Mouse (Mus musculus) gastrocnemius, adult 2 months (tissue): ENCODE results near the gene Mgat3. TPM values are rescaled to one million over a fixed set of nuclear protein-coding genes. Genes with fewer than 3 reads are reported as not detected.

Source experiments
- DNase-seq: peaks from one replicate; pipeline ENCODE4 v3.0.0; 2022
- H3K27ac ChIP-seq: fragments of 200-600 bp; 2 replicates; pipeline ENCODE4 v1.8.1; 2022; ENCODE audit warnings: mild to moderate bottlenecking
- H3K4me3 ChIP-seq: fragments of 200-600 bp; 2 replicates; pipeline ENCODE4 v1.8.1; 2022; ENCODE audit warnings: mild to moderate bottlenecking, moderate library complexity
- CTCF ChIP-seq: fragments of 200-600 bp; IDR thresholded peaks from 2 replicates; pipeline ENCODE4 v1.8.1; 2022; ENCODE audit warnings: antibody characterized with exemption, mild to moderate bottlenecking, moderate library complexity
- intact Hi-C: fragments of 180-260 bp; cut with DNase I; formaldehyde crosslinking; loops from one replicate; pipeline ENCODE4 v1.15.1; 2025
- total RNA-seq, 2 experiments: library from RNA; stranded (reverse); gene quantifications; 2 replicates each; pipeline ENCODE4 v1.2.3; 2021

The Mgat3 gene
- total RNA-seq, 2 experiments from 2014 or later, result 0.61 to 0.78 TPM

DNA sequence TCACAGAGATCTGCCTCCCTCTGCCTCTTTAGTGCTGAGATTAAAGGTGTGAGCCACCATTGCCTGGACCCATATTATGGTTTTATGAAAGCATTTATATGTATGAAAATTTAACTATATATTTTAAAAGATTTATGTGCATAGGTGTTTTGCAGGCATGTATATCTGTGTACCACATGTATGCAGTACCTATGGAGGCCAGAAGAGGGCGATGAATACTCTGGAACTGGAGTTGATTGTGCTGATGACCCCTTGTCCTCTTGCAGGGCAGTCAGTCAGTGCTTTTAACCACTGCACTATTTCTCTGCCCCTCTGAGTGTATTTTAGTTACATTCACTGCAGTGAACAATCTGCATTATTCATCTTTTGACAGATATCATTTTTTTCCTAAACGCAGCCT, 52.3 kb downstream of the Mgat3 start:
- intact Hi-C loops, result loop anchor here (1.0 to 5.0 kb wide), 2 partner anchors 36 to 133 kb away; partner anchors contain the start of genes Rpl3 and Syngr1
- no peak overlapping the region for H3K4me3 ChIP-seq
- peak; percentile 58 for DNase-seq
- TF ChIP-seq CTCF, result peak; percentile 66
- H3K27ac ChIP-seq, result no peak overlapping the region

DNA sequence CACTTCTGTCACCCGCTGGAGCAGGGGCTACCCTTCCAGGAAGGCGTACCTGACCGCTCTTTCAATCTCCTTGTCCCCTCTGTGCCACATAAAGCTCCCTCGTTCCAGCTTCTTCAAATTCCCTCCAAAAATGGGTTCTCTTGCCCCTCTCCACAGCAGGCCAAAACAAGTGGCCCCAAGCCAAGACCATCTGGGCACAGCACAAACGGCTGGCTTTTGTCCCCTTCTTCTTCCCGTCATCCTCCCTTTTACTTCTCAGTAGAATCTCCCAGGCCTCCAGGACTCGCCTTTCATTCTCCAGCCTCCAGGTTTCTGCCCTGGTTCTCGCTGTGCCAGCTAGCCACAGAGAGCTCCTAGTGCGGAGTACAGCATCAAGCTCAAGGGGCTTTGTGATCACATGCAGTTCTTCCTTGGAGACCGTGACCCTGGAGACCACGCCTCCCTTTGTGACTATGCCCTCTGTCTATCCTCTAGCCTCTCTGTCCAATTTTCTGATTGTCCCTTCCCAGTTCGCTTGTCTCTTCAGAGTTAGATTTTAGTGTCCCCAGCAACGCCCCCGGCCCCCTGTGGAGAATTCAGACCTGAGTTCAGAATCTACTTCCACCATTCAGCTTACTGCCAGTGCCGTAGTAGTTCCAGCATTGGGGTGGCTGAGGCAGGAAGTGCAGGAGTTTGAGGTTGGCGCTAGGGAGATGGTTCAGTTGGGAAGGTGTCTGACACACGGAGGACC, 54.7 kb downstream of the Mgat3 start:
- no peak for DNase-seq
- no peak for TF ChIP-seq CTCF

DNA sequence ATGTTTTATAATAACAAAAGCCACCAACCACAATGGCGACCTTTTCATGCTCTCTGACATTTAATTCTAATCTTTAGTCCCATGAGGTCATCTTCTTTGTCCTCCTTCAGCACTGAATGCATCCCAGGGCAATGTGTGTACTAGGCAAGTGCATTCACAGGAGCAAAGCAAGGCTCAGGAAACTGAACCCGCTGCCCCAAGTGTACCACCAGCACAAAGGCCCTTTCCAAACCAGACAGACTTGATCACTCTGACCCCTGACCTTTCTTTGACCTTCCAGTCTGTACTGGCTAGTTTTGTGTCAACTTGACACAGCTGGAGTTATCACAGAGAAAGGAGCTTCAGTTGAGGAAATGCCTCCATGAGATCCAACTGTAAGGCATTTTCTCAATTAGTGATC, 58.8 kb downstream of the Mgat3 start:
- Histone ChIP-seq H3K4me3 (no peak overlapping the region), H3K27ac (no peak overlapping the region)
- no peak for DNase-seq
- intact Hi-C loops, result loop anchor here (10.0 kb wide), 1 partner anchor 288 kb away; no protein-coding TSS in a partner anchor
- TF ChIP-seq CTCF, result no peak

More for the DNA sequence above, 54.7 kb downstream of the Mgat3 start:
- intact Hi-C loops, result loop anchor here (5.0 kb wide), 1 partner anchor 136 kb away; the partner anchor contains the start of genes Rpl3 and Syngr1
- Histone ChIP-seq H3K27ac (no peak overlapping the region), H3K4me3 (no peak overlapping the region)

DNA sequence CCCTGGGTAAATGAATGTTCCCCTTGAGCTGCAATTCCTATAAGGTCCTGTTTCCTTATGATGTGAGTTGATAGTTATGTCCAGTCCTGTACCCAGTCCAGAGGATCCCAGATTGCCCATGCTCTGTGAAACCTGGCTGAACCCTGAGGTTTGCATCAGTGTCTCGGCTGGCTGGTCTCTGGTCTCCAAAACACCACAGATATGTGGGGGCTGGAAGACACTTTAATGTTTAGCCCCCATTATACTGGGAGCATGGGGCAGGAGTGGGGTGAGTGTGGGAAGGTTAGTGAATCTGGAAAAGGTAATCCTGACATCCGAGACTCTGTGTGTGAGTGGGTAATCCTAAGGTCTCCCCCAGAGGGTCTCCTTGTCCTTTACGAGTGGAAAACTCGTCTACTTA, 59.5 kb downstream of the Mgat3 start:
- peak overlapping the region; percentile 99 for H3K4me3 ChIP-seq
- no peak for DNase-seq
- intact Hi-C loops, result loop anchor here (10.0 kb wide), 1 partner anchor 288 kb away; no protein-coding TSS in a partner anchor
- no peak for TF ChIP-seq CTCF
- H3K27ac ChIP-seq, result peak overlapping the region; percentile 91

DNA sequence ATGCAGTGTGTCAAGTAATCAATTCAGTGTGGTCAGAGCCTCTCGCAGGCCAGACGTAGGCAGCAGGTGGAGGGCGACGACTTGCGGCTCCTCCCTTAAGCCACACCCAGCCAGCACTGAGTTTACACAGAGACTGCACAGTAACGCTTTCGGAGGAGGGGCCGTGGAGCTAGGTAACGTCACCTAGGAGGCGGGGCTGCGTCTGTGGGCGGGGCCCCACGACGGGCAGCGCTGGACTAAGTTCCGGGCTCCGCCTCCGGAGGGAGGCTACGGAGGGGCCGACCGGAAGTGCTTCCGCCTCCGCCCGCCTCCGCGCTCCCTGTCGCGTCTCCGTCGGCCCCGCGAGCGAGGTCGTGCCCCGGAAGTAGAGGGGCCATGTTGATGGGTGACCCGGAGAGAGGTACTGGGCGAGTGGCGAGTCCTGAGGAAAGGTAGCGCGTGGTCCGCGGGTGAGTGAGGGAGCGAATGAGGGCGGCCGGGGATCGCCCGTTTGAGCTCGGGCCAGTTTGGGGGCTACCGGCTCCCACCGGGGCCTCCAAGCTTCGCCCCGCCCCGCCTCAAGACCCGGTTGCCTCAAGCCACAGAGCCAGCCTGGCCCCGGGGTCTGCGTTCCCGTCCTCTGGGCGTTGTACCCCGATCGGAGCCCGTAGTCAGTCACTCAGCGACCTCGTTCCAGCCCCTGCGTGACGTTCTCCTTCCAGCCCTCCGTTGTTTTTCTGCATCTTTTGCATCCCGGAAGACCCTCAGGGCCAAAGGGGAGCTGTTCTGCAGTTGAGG, 60.4 kb downstream of the Mgat3 start, which contains the start of gene Mief1:
Gene Mief1 (plus strand): TSS at position 286 of the 777 bp plus-strand sequence.
- DNase-seq, result peak; percentile 99
- H3K27ac ChIP-seq, result peak within 1 kb of the TSS; percentile 91
- intact Hi-C loops, result loop anchor here (2.0 to 10.0 kb wide), 2 partner anchors 21 to 289 kb away; partner anchors contain the start of gene Atf4
- TF ChIP-seq CTCF, result no peak; the same call in 1 of the 2 replicates
- peak within 1 kb of the TSS; percentile 99 for H3K4me3 ChIP-seq

DNA sequence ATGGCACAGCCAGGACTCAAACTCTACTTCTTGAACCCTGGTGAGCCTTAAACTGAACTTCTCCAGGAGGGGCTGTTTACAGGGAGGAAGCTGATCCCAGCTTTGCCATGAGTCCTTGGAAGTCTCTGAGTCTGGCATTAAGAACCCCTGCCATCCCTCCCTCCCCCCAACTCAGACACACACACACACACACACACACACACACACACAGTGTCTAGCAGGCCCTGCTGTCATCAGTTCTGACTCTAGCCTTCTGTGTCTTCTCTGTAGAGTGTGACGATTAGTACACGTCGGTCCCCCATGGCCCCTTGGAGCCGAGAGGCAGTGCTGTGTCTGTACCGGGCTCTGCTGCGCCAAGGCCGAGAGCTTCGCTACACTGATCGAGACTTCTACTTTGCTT, 62.0 kb downstream of the Mgat3 start, which contains the start of gene AC140267.1:
Gene AC140267.1 (plus strand): TSS at position 301 of the 400 bp plus-strand sequence.
- peak within 1 kb of the TSS; percentile 99 for H3K4me3 ChIP-seq
- intact Hi-C loops, result loop anchor here (2.0 to 10.0 kb wide), 2 partner anchors 19 to 291 kb away; partner anchors contain the start of gene Atf4
- no peak for DNase-seq
- H3K27ac ChIP-seq, result peak within 1 kb of the TSS; percentile 91
- TF ChIP-seq CTCF, result no peak

DNA sequence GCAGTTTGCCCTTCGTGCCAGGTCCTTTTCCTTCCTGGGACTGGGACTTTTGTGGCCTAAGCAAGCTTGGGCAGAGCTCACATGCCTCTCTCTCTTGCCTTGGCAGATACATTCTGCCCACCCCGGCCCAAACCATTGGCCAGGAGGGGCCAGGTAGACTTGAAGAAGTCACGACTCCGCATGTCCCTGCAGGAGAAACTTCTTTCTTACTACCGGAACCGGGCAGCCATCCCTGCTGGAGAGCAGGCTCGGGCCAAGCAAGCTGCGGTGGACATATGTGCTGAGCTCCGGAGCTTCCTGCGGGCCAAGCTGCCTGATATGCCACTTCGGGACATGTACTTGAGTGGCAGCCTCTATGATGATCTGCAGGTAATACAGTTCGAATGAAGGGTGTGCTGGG, 74.6 kb downstream of the Mgat3 start:
- TF ChIP-seq CTCF, result no peak
- intact Hi-C loops, result no loop called here
- DNase-seq, result no peak
- Histone ChIP-seq H3K4me3 (no peak overlapping the region), H3K27ac (no peak overlapping the region)

DNA sequence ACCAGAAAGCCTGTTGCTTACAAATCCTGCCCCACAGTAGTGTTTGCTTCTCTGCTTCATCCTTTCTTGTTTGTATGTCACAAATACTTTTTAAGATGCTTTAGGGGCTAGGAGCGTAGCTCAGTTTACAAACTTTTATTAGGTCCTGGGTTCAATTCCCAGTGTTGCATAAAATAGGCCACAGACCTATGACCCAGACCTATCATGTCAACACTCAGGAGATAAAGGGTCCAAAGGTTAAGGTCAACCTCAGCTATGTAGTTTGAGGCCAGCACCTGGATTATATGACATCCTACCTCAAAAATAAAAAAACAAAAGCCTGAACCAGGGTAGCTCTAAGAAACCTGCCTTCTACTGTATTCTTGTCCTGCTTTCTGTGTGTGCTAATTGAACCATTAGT, 75.1 kb downstream of the Mgat3 start:
- no peak overlapping the region for H3K27ac ChIP-seq
- H3K4me3 ChIP-seq, result no peak overlapping the region
- no peak for DNase-seq
- no peak for TF ChIP-seq CTCF
- intact Hi-C loops, result no loop called here

DNA sequence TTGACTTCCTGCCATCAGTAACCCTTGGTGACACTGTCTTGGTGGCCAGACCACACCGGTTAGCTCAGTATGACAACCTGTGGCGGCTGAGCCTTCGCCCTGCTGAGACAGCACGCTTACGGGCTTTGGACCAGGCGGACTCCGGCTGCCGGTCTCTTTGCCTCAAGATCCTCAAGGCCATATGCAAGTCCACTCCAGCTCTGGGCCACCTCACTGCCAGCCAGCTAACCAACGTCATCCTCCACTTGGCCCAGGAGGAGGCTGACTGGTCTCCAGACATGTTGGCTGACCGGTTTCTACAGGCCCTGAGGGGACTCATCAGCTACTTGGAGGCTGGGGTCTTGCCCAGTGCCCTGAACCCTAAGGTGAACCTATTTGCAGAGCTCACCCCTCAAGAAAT, 76.2 kb downstream of the Mgat3 start:
- TF ChIP-seq CTCF, result no peak
- no peak overlapping the region for H3K27ac ChIP-seq
- no peak overlapping the region for H3K4me3 ChIP-seq
- intact Hi-C loops, result no loop called here
- no peak for DNase-seq

DNA sequence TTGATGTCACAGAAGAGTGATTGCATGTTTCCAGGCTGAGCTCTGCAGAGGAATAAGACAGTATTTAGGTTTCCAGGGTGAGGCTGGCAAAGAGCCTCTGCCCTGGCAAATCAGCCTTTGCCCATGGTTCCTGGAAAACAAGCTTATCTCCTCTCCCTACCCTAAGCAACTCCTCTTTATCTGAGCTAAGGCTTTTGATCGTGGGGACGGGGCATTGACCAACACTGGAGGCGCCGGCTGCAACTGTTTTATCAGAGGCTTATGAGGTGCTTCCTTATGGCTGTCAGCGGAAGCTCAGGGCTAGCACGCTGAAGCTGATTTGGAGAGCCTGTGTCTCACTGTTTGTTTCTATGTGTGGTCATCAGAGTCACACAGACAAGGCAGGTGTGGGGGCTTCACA, 77.1 kb downstream of the Mgat3 start:
- peak overlapping the region; percentile 63; the same call in 1 of the 2 replicates for H3K27ac ChIP-seq
- H3K4me3 ChIP-seq, result no peak overlapping the region
- no peak for TF ChIP-seq CTCF
- intact Hi-C loops, result no loop called here
- no peak for DNase-seq

DNA sequence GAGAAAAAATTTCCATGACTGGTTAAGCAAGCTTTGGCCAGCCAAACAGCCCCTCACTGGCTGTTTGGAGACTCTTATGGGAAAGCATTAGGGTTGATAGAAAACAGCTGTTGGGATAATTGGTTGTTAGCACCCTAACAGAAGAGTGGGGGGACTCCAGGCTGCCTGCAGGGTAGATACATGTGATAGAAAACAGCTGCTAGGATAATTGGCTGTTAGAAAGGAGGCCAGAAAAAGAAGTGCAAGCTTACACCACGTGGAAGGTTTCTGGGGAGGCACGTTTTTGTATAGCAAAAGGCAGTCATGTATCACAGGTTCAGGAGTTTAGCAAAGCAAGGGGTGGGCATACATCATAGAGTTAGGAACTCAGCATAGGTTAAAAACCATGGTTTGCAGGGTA, 80.0 kb downstream of the Mgat3 start:
- DNase-seq, result no peak
- TF ChIP-seq CTCF, result no peak
- intact Hi-C loops, result no loop called here
- H3K27ac ChIP-seq, result peak overlapping the region; percentile 99
- H3K4me3 ChIP-seq, result no peak overlapping the region

DNA sequence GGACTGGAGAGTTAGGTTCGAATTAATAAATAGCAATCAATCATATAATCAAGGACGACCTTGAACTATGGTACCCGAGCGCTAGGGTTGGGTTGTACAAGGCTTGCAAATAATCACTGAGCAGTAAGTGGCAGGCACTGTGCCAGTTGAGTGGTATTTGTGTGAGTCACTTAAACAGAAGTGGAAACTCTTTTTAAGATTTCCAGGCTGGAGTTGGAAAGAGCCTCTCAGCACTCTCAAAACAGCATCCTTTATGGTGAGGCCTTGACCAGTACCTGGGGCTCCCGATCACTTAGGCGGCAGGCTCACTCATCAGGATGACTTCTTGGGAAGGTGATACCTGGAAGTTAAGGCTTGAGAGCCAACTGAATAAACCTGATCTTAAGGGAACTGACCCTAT, 80.7 kb downstream of the Mgat3 start:
- peak overlapping the region; percentile 78 for H3K4me3 ChIP-seq
- peak; percentile 47 for DNase-seq
- no peak for TF ChIP-seq CTCF
- H3K27ac ChIP-seq, result peak overlapping the region; percentile 99
- intact Hi-C loops, result loop anchor here (2.0 kb wide), 1 partner anchor 19 kb away; the partner anchor contains the start of genes AC140267.1 and Mief1
